Mouse (Mus musculus) midbrain, postnatal 0 days (tissue): Measurements from ENCODE around the gene Nol12. TPM values are rescaled to one million over a fixed set of nuclear protein-coding genes. Genes with fewer than 3 reads are reported as not detected.

Experiments
- ATAC-seq: fragments of 200-750 bp; cut with Nextera tagmentation; 2 replicates; pipeline ENCODE4 v1.8.0; 2017; ENCODE audit warnings: moderate number of reproducible peaks, mild to moderate bottlenecking, moderate TSS enrichment, moderate library complexity; ENCODE audit not compliant: low FRiP score
- DNase-seq: peaks from one replicate; pipeline ENCODE4 v3.0.0-alpha.2; 2015; ENCODE audit warnings: low spot score
- H3K27ac ChIP-seq: fragments of 300-500 bp; sonication (generic); 2 replicates; pipeline ENCODE4 v1.5.1; 2014; ENCODE audit warnings: low read depth, mild to moderate bottlenecking, low read length, mixed read lengths
- H3K27me3 ChIP-seq: fragments of 300-500 bp; sonication (generic); 2 replicates; pipeline ENCODE4 v1.6.1; 2014; ENCODE audit warnings: low read length, control low read depth, mixed read lengths; ENCODE audit not compliant: insufficient read depth
- H3K36me3 ChIP-seq: fragments of 300-500 bp; sonication (generic); 2 replicates; pipeline ENCODE4 v1.6.1; 2014; ENCODE audit warnings: low read length, control low read depth, mixed read lengths; ENCODE audit not compliant: insufficient read depth
- H3K4me1 ChIP-seq: fragments of 300-500 bp; sonication (generic); 2 replicates; pipeline ENCODE4 v1.6.1; 2014; ENCODE audit warnings: mild to moderate bottlenecking, control low read depth, antibody characterized with exemption, low read length, mixed read lengths; ENCODE audit not compliant: insufficient read depth
- H3K4me2 ChIP-seq: fragments of 300-500 bp; sonication (generic); 2 replicates; pipeline ENCODE4 v1.6.1; 2014; ENCODE audit warnings: low read depth, mild to moderate bottlenecking, low read length, mixed read lengths; ENCODE audit not compliant: poor library complexity, severe bottlenecking
- H3K4me3 ChIP-seq: fragments of 300-500 bp; sonication (generic); 2 replicates; pipeline ENCODE4 v1.5.1; 2014; ENCODE audit warnings: low read depth, mild to moderate bottlenecking, low read length, moderate library complexity
- H3K9ac ChIP-seq: fragments of 300-500 bp; sonication (generic); replicated peaks from 2 replicates; pipeline ENCODE4 v1.6.1; 2014; ENCODE audit warnings: mild to moderate bottlenecking, low read length, moderate library complexity, mixed read lengths; ENCODE audit not compliant: poor library complexity, severe bottlenecking
- H3K9me3 ChIP-seq: fragments of 300-500 bp; sonication (generic); 2 replicates; pipeline ENCODE4 v1.6.1; 2016; ENCODE audit warnings: low read length, control low read depth
- CTCF ChIP-seq: IDR thresholded peaks from 2 replicates; pipeline ENCODE4 v1.5.1; 2016; ENCODE audit warnings: antibody characterized with exemption, mild to moderate bottlenecking
- WGBS: fragments of 180-500 bp; shearing (Covaris S2); extraction: QIAGEN DNeasy Blood & Tissue Kit; methylation state at CpG from one replicate; pipeline ENCODE4 v1.1.7; 2014; 5-methylcytosine and 5-hydroxymethylcytosine counted together
- polyA plus RNA-seq: library from polyadenylated mRNA; unstranded; fragments of >200 nt; fragmentation: Nextera tagmentation; extraction: Ambion mirVana; gene quantifications from 2 replicates; pipeline ENCODE4 v1.2.1, GENCODE M21; 2015
- total RNA-seq: library from RNA; depleted of rRNA; stranded (reverse); fragments of >200 nt; gene quantifications from 2 replicates; pipeline ENCODE4 v1.2.3, GENCODE M21; 2014

Gene Nol12
- total and polyA plus RNA-seq, 2 experiments from 2014 or later: 8.1 to 64.0 TPM

DNA sequence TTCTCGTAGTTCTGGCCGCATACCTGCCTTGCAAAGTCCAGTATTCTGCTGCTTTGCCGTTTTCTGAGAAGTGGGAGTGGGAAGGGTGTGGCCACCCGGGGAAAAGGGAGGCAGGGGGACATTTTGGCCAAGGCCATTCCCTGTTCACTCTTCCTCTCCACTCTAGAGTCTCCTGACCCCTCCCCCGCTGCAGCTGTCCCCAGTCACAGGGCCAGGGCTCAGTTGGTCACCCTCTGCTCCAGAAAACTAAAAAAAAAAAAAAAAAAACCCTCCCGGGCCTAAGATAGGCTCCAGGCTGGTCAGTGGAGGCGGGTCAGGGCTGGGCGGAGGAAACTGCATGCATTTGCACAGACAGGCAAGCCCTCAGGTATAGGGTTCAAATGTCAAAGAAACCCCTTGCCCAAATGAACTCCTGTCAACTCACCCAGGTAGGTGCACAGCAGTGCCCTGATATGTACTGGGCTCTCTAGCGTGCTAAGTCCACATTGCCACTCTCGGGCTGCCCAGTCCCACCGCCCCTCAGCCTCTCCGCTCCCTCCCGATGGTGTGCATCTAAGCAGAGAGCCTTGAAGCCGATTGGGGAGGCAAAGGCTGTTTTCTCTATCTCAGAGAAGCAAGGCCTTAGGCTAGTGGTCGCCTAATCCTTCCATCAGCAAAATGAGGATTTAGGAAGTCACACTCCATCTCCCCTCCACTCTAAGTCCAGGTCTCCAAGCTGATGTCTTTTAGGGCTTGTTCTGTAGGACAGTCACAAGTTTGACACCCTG, 7.5 kb upstream of the Nol12 start:
- no peaks in the 10 kb centered on the region for H3K36me3 ChIP-seq
- H3K27ac ChIP-seq: no peak overlapping the region
- H3K27me3 ChIP-seq: peaks cover 9% of the 10 kb centered on the region
- ATAC-seq: no peak
- H3K4me2 ChIP-seq: peak overlapping the region; percentile 53; the same call in 1 of the 2 replicates
- DNase-seq: no peak
- peak overlapping the region; percentile 27; the same call in 1 of the 2 replicates for H3K4me3 ChIP-seq
- no peaks in the 10 kb centered on the region for H3K9me3 ChIP-seq
- WGBS: 25% methylated on average over 15 of the region's 15 CpGs
- no peak overlapping the region; the same call in 1 of the 2 replicates for H3K9ac ChIP-seq
- no peak for TF ChIP-seq CTCF
- 0 out of 2 replicates have a peak, but pooled peaks cover 4% of the 10 kb centered on the region for H3K4me1 ChIP-seq

- H3K4me1 ChIP-seq: 0 out of 2 replicates have a peak, but pooled peaks cover 4% of the 10 kb centered on the region
- under 1% methylated on average over 32 of the region's 35 CpGs for WGBS
- H3K27ac ChIP-seq: no peak overlapping the region; the same call in 1 of the 2 replicates
- H3K4me3 ChIP-seq: peak overlapping the region; percentile 27
- ATAC-seq (no peak), DNase-seq (peak; percentile 24)
- TF ChIP-seq CTCF: no peak
- H3K27me3 ChIP-seq: peaks cover 9% of the 10 kb centered on the region
- H3K4me2 ChIP-seq: peak overlapping the region; percentile 53
- H3K9ac ChIP-seq: no peak overlapping the region
- no peaks in the 10 kb centered on the region for H3K36me3 ChIP-seq
- H3K9me3 ChIP-seq: no peaks in the 10 kb centered on the region
Observed at GRCm38 (mm10) chr15:78927788-78928457, 6.8 kb upstream of the Nol12 start.

- no peak overlapping the region for H3K9ac ChIP-seq
- H3K4me3 ChIP-seq: no peak overlapping the region
- no peak for TF ChIP-seq CTCF
- ATAC-seq (no peak), DNase-seq (no peak)
- no peak overlapping the region for H3K27ac ChIP-seq
- 46% methylated on average over 8 of the region's 8 CpGs for WGBS
- no peaks in the 10 kb centered on the region for H3K9me3 ChIP-seq
- H3K4me1 ChIP-seq: 0 out of 2 replicates have a peak, but pooled peaks cover 4% of the 10 kb centered on the region
- H3K27me3 ChIP-seq: peaks cover 9% of the 10 kb centered on the region
- no peaks in the 10 kb centered on the region for H3K36me3 ChIP-seq
- H3K4me2 ChIP-seq: peak overlapping the region; percentile 53
Observed at GRCm38 (mm10) chr15:78928539-78928938, 6.2 kb upstream of the Nol12 start.

- Histone ChIP-seq H3K4me3 (no peak overlapping the region), H3K9me3 (no peaks in the 10 kb centered on the region), H3K27ac (no peak overlapping the region), H3K36me3 (no peaks in the 10 kb centered on the region), H3K9ac (no peak overlapping the region), H3K4me2 (no peak overlapping the region), H3K27me3 (peaks cover 9% of the 10 kb centered on the region), H3K4me1 (0 out of 2 replicates have a peak, but pooled peaks cover 4% of the 10 kb centered on the region)
- TF ChIP-seq CTCF: no peak
- DNase-seq: no peak
- ATAC-seq: no peak
- 90% methylated on average over 6 of the region's 6 CpGs for WGBS
Observed at GRCm38 (mm10) chr15:78930192-78930706, 4.5 kb upstream of the Nol12 start.

- Histone ChIP-seq H3K9ac (no peak overlapping the region), H3K4me1 (peaks cover 8% of the 10 kb centered on the region; the same call in 1 of the 2 replicates), H3K27ac (no peak overlapping the region), H3K36me3 (no peaks in the 10 kb centered on the region), H3K27me3 (peaks cover 9% of the 10 kb centered on the region), H3K9me3 (no peaks in the 10 kb centered on the region), H3K4me3 (no peak overlapping the region), H3K4me2 (no peak overlapping the region)
- DNase-seq (no peak), ATAC-seq (no peak)
- 97% methylated on average over 7 of the region's 7 CpGs for WGBS
- no peak for TF ChIP-seq CTCF
Observed at GRCm38 (mm10) chr15:78930801-78931426, 3.8 kb upstream of the Nol12 start.
